Mouse (Mus musculus): ENCODE measurements at regions not wholly inside any gene's neighbourhood (a gene's known extent, or its start where the extent isn't known, plus 50 kb on each side); places are given as distances from the start of the nearest gene placed in this dataset.

GRCm38 (mm10) chr1:194878440-194878839 is 60.2 kb upstream of the Cd34 start:
- DNase-seq (ENCODE audit: extremely low spot score in 1 of 2, low spot score in 1 of 2), result no peak

GRCm38 (mm10) chr1:194879324-194880233 is 59.0 kb upstream of the Cd34 start:
- DNase-seq (ENCODE audit: extremely low spot score in 1 of 2, low spot score in 1 of 2), result peak; percentile 91 to 98

- DNase-seq (ENCODE audit: extremely low spot score in 1 of 2, low spot score in 1 of 2), result peak; percentile 44 to 65
Observed at GRCm38 (mm10) chr1:194881556-194882223, 56.9 kb upstream of the Cd34 start.

- peak; percentile 66 to 81 for DNase-seq (ENCODE audit: extremely low spot score in 1 of 2, low spot score in 1 of 2)
Observed at GRCm38 (mm10) chr1:194885071-194885686, 53.4 kb upstream of the Cd34 start.

- DNase-seq (ENCODE audit: extremely low spot score in 1 of 2, low spot score in 1 of 2), result peak; percentile 75 to 81
Observed at GRCm38 (mm10) chr1:194885687-194886077, 52.9 kb upstream of the Cd34 start.

All from frontal cortex, adult 2 months (tissue).